Mouse (Mus musculus) liver, embryonic 16.5 days (tissue): Measurements from ENCODE around the gene Izumo1. TPM values are rescaled to one million over a fixed set of nuclear protein-coding genes. Genes with fewer than 3 reads are reported as not detected.
"Not testable (repeated sequence)": the region's sequence is repeated elsewhere in the genome, so short reads cannot be mapped to it uniquely, and the experiment has no call there.

Source experiments
- ATAC-seq: fragments of 200-750 bp; cut with Nextera tagmentation; 2 replicates; pipeline ENCODE4 v1.8.0; 2017; ENCODE audit warnings: low read depth, mild to moderate bottlenecking, moderate number of reproducible peaks, moderate library complexity
- H3K27ac ChIP-seq: fragments of 300-500 bp; sonication (generic); 2 replicates; pipeline ENCODE4 v1.5.1; 2014; ENCODE audit warnings: mild to moderate bottlenecking, low read length
- H3K27me3 ChIP-seq: fragments of 300-500 bp; sonication (generic); 2 replicates; pipeline ENCODE4 v1.6.1; 2014; ENCODE audit warnings: low read depth, low read length, mixed read lengths; ENCODE audit not compliant: control insufficient read depth, insufficient read depth
- H3K36me3 ChIP-seq: fragments of 300-500 bp; sonication (generic); 2 replicates; pipeline ENCODE4 v1.6.1; 2014; ENCODE audit warnings: mild to moderate bottlenecking; ENCODE audit not compliant: control insufficient read depth, insufficient read depth
- H3K4me1 ChIP-seq: fragments of 300-500 bp; sonication (generic); 2 replicates; pipeline ENCODE4 v1.6.1; 2014; ENCODE audit warnings: low read depth, low read length, mixed read lengths; ENCODE audit not compliant: control insufficient read depth
- H3K4me2 ChIP-seq: fragments of 300-500 bp; sonication (generic); 2 replicates; pipeline ENCODE4 v1.6.1; 2014; ENCODE audit warnings: low read depth, low read length, mixed read lengths
- H3K4me3 ChIP-seq: fragments of 300-500 bp; sonication (generic); 2 replicates; pipeline ENCODE4 v1.5.1; 2014; ENCODE audit warnings: low read depth, mild to moderate bottlenecking, low read length
- H3K9ac ChIP-seq: fragments of 300-500 bp; sonication (generic); 2 replicates; pipeline ENCODE4 v1.6.1; 2014; ENCODE audit warnings: low read depth, low read length
- H3K9me3 ChIP-seq: fragments of 300-500 bp; sonication (generic); replicated peaks from 2 replicates; pipeline ENCODE4 v1.6.1; 2016; ENCODE audit warnings: low read length; ENCODE audit not compliant: control insufficient read depth
- WGBS: fragments of 180-500 bp; shearing (Covaris S2); extraction: QIAGEN DNeasy Blood & Tissue Kit; methylation state at CpG from one replicate; pipeline ENCODE4 v1.1.7; 2014; ENCODE audit not compliant: insufficient replicate concordance; 5-methylcytosine and 5-hydroxymethylcytosine counted together
- polyA plus RNA-seq: library from polyadenylated mRNA; unstranded; fragments of >200 nt; fragmentation: Nextera tagmentation; extraction: Ambion mirVana; gene quantifications from 2 replicates; pipeline ENCODE4 v1.2.1, GENCODE M21; 2015

Izumo1 gene
- polyA plus RNA-seq, 1 experiment from 2014 or later = 0.05 TPM

DNA sequence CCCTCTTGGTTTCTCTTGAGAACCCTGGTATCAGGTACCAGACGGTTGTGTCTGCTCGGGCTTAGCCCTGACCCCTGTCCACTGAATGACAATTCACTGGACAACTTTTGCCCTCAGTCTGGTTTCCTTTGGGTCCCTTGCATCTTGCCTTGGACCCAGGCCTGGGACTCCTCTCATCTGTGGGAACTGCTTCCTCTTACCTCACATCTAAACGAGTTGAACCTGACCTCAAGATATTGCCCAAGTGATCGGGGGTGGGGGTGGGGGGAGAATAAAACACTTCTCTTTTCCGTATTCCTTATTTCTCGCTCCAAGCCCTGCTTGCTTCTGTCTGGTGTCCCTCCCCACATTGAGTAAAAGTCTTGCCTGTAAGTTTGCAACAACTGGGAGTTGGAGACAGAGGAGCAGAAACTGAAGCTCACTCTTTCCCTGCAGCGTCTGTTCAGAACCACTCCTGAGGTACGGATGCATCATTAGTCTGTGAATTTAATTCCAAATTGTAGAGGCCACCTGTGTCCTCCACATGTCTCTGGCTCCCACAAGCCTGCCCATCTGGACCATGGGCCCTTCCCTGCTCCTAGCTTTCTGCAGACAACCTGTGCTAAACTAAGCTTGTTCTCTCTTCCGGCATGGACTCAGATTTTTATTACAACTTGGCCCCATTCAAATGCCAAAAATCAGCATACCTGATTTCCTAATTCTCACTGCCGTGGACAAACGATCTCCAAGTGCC, 39.3 kb downstream of the Izumo1 start:
- H3K36me3 ChIP-seq = no peaks in the 10 kb centered on the region
- no peaks in the 10 kb centered on the region; the same call in 1 of the 2 replicates for H3K9me3 ChIP-seq
- no peaks in the 10 kb centered on the region for H3K27me3 ChIP-seq
- no peak overlapping the region for H3K27ac ChIP-seq
- no peak for ATAC-seq
- no peak overlapping the region for H3K4me2 ChIP-seq
- WGBS = 45% methylated on average over 11 of the region's 11 CpGs
- H3K4me3 ChIP-seq = no peak overlapping the region
- H3K9ac ChIP-seq = no peak overlapping the region
- H3K4me1 ChIP-seq = no peaks in the 10 kb centered on the region

DNA sequence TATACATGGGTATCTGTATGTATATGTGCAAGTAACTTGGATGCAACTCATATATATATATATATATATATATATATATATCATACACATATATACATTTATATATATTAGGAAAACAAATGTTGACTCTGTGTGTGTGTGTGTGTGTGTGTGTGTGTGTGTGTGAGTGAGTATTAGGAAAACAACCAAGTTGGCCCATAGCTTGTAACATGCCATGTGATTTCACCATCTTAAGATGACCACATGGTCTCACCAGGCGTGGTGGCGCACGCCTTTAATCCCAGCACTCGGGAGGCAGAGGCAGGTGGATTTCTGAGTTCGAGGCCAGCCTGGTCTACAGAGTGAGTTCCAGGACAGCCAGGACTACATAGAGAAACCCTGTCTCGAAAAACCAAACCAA, 40.1 kb downstream of the Izumo1 start:
- whole genome bisulfite sequencing = 63% methylated on average over 6 of the region's 6 CpGs
- not testable (repeated sequence) for H3K9me3 ChIP-seq, H3K36me3 ChIP-seq

DNA sequence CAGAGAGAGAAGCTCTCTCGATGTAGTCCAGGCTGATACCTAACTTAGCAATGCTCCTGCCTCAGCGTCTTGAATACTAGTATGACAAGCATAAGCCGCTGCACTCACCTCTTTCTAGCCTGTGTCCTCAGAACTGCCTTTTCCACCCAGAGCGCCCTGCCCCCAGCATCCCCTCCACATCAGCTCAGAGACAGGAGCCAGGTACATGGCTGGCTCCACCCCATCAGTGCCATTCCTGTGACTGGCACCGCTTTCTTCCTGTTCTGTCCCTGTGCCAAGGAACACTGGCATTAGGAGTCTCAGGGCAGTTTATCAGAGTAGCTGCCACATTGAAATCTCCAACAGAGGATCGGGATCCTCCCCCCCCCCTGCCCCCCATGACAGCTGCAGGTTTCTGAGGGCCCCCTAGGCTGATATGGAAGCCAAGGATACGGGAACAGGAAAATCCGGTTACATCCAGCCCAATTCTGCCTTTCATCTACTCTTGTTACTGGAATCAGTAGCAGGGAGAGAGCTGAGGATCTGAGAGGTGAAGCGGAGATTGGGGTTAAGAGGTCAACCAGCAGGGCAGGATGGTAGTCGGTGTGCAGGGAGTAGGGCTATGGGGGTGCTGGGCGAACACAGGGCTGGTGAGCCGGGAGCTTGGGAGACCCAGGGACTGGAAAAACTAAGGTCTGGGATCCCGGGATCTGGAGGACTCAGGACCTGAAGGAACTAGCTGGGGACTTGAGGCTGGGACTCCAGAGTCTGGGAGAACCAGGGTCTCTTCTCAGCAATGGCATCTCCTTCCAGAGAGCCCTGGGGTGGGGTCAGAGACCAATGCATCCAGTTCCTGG, 43.9 kb downstream of the Izumo1 start:
- ATAC-seq = no peak
- H3K4me1 ChIP-seq = no peaks in the 10 kb centered on the region
- H3K9me3 ChIP-seq = no peaks in the 10 kb centered on the region
- no peaks in the 10 kb centered on the region for H3K27me3 ChIP-seq
- H3K4me3 ChIP-seq = no peak overlapping the region
- WGBS = 59% methylated on average over 13 of the region's 13 CpGs
- no peak overlapping the region for H3K9ac ChIP-seq
- H3K4me2 ChIP-seq = no peak overlapping the region
- H3K36me3 ChIP-seq = no peaks in the 10 kb centered on the region
- H3K27ac ChIP-seq = no peak overlapping the region

More for the DNA sequence above, 40.1 kb downstream of the Izumo1 start:
- H3K9ac ChIP-seq, H3K27ac ChIP-seq, H3K4me2 ChIP-seq, H3K4me3 ChIP-seq, H3K27me3 ChIP-seq, ATAC-seq, H3K4me1 ChIP-seq: not testable (repeated sequence)

DNA sequence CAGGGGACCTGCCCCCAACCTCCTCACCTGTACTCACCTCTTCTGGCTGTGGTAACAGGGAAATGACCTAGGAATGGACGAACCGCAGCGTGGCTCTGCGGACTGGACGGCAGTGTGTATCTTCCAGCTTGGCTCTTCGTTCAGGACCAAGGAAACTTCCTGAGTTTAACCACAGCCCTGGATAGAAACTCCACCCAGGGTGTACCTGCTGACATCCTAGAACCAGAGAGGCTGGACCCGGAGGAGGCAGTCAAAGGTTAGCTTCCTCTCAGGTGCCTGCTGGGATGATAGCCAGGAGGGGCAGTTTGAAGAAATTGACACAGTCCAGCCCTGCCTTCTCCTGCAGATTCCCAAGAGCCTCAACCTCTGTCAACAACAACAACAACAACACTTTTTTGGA, 44.5 kb downstream of the Izumo1 start, which contains the start of gene Fut2:
TSS of gene Fut2 (minus strand) at position 234 of the 400 bp plus-strand sequence.
- no peak for ATAC-seq
- Histone ChIP-seq H3K9ac (no peak within 1 kb of the TSS), H3K4me2 (no peak within 1 kb of the TSS), H3K36me3 (no peaks in the 10 kb centered on the region), H3K27me3 (no peaks in the 10 kb centered on the region), H3K27ac (no peak within 1 kb of the TSS), H3K4me3 (no peak within 1 kb of the TSS), H3K9me3 (no peaks in the 10 kb centered on the region), H3K4me1 (no peaks in the 10 kb centered on the region)
- WGBS = 72% methylated on average over 7 of the region's 7 CpGs

DNA sequence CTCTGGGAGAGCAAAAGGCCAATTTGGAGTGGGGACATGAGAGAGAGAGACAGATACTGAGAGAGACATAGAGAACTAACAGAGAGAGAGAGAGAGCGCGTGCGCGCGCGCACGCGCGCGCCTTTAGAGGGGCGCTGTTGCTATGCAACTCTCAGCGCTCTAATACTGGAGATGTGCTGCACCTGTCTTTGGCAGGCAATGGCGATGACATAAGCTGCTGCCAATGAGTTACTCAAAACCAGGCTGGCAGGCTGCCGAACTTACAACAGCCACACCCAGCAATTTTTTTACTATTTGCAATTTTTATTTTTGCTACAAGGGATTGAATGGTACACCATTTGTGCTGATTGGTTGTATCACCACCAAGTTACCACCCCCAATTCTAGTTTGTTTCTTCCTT, 46.1 kb downstream of the Izumo1 start:
- H3K4me1 ChIP-seq = no peaks in the 10 kb centered on the region
- H3K27me3 ChIP-seq = no peaks in the 10 kb centered on the region
- H3K36me3 ChIP-seq = no peaks in the 10 kb centered on the region
- WGBS = 76% methylated on average over 14 of the region's 14 CpGs
- H3K9ac ChIP-seq = no peak overlapping the region
- ATAC-seq = no peak
- no peak overlapping the region for H3K4me3 ChIP-seq
- no peak overlapping the region for H3K27ac ChIP-seq
- no peaks in the 10 kb centered on the region for H3K9me3 ChIP-seq
- no peak overlapping the region for H3K4me2 ChIP-seq

DNA sequence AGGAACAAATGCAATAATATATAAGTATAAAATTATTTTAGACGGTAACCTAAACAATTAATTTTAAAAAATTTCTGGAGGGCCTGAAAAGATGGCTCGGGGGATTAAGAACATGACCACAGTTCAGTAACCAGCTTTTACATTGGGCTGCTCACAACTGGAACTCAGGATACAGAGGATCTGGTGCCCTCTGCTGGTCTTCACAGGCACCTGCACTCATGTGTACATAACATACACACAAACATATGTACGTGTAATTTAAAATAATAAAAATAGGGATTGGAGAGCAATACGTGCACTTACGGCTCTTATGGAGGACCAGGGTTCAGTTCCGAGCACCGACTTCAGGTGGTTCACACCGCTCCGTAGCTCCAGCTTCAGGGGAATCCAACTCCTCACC, 47.3 kb downstream of the Izumo1 start:
- no peaks in the 10 kb centered on the region for H3K36me3 ChIP-seq
- WGBS = 78% methylated on average over 9 of the region's 9 CpGs
- no peak overlapping the region for H3K4me2 ChIP-seq
- no peak overlapping the region for H3K27ac ChIP-seq
- no peaks in the 10 kb centered on the region for H3K4me1 ChIP-seq
- no peak overlapping the region for H3K9ac ChIP-seq
- no peaks in the 10 kb centered on the region for H3K9me3 ChIP-seq
- no peaks in the 10 kb centered on the region for H3K27me3 ChIP-seq
- no peak overlapping the region for H3K4me3 ChIP-seq
- ATAC-seq = no peak

DNA sequence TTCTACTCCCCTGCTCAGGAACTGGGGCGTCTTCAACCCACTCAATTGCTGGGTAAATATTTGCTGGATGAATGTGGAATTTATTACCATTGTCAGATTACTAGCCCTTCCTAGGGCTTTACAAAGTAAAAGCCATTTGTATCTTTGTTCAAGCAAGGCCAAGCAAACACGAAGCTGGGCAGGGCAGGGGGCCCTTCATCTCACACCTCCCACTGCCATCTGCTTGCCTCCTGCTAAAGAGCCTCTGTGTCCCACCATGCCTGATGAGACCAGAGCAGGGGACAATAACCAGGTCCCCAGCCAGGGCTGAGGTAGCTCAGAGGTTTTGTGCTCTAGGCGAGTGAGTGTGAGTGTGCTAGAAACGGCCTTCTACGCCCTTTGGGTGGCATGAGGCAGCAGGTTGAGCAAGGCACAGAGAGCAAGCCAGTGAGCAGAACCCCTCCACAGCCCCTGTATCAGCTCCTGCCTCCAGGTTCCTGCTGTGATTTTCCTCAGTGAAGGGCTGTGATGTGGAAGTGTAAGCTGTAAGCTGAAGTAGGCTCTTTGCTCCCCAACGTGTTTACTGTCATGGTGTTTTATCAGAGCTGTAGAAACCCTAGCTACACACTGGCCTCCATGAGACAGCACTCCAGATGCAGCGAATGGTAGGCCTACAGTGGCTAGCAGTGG, 56.1 kb downstream of the Izumo1 start:
- Histone ChIP-seq H3K4me1 (peaks cover 3% of the 10 kb centered on the region), H3K9ac (no peak overlapping the region), H3K27ac (no peak overlapping the region), H3K9me3 (no peaks in the 10 kb centered on the region), H3K27me3 (no peaks in the 10 kb centered on the region), H3K4me2 (no peak overlapping the region), H3K36me3 (no peaks in the 10 kb centered on the region), H3K4me3 (no peak overlapping the region)
- WGBS = 59% methylated on average over 7 of the region's 7 CpGs
- no peak for ATAC-seq
